Mouse (Mus musculus) olfactory bulb, adult 2 months (tissue): ENCODE measurements at regions not wholly inside any gene's neighbourhood (a gene's known extent, or its start where the extent isn't known, plus 50 kb on each side); places are given as distances from the start of the nearest gene placed in this dataset.

Source experiments
- H3K27ac ChIP-seq: fragments of 200-500 bp; 2 replicates; pipeline ENCODE4 v1.5.1; 2012; ENCODE audit warnings: low read depth, low read length; ENCODE audit not compliant: insufficient read depth
- H3K4me1 ChIP-seq: fragments of 200-500 bp; 2 replicates; pipeline ENCODE4 v1.6.1; 2012; ENCODE audit warnings: low read length; ENCODE audit not compliant: control insufficient read depth, insufficient read depth
- H3K4me3 ChIP-seq: fragments of 200-500 bp; 2 replicates; pipeline ENCODE4 v1.5.1; 2012; ENCODE audit warnings: mild to moderate bottlenecking, low read depth, low read length, moderate library complexity; ENCODE audit not compliant: insufficient read depth
- CTCF ChIP-seq: fragments of 200-500 bp; IDR thresholded peaks from 2 replicates; pipeline ENCODE4 v1.5.1; 2012; ENCODE audit warnings: low read depth, mild to moderate bottlenecking, low read length, moderate library complexity; ENCODE audit not compliant: insufficient read depth
- POLR2A ChIP-seq: fragments of 200-500 bp; IDR thresholded peaks from 2 replicates; pipeline ENCODE4 v1.6.1; 2012; ENCODE audit warnings: mild to moderate bottlenecking, low read depth, low read length, moderate library complexity; ENCODE audit not compliant: insufficient read depth
- WGBS: fragments of 180-500 bp; shearing (Covaris S2); methylation state at CpG from one replicate; pipeline ENCODE4 v1.1.7; 2018; 5-methylcytosine and 5-hydroxymethylcytosine counted together

DNA sequence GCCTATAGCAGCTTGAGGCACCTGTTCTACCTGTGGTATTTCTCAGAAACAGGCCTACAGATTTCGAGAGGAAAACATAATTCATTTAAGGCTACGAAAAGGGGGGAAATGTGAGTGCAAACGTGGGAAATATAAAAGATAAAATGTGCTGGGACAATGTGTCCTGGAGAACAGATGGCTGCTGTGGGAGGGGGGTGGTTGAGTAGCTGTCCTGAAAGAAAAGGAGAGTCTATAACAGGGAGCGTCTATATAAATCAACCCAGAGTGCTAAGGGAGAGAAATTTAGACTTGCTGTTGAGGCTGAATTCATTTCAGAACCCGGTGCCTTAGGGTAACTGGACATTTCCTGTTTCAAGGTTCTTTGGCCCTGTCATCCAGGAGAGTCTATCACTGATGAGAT is 625.5 kb upstream of the Pou3f3 start:
- no peak overlapping the region for H3K27ac ChIP-seq
- H3K4me3 ChIP-seq: no peak overlapping the region
- no peaks in the 10 kb centered on the region for H3K4me1 ChIP-seq
- 73% methylated on average over 5 of the region's 5 CpGs for WGBS
- TF ChIP-seq CTCF (no peak), POLR2A (no peak)

DNA sequence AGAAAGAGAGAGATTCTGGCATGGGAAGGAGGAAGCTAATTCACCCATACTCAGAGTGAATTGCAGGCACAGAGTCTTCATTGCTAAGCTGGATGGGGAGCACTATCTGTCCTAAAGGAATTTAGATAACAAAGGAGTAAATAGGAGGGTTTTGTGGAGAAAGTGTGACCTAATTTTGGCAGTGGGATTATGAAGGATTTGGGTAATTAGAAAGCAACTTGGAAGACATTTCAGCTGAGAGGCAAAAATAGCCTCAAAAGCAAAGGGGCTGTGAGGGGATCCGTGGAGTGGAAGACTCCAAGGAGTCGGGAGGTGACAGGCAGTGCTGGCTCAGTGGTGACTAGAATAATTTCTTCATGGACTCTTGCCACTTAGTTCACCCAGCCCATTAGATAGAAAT is 599.5 kb upstream of the Pou3f3 start:
- no peak overlapping the region for H3K4me3 ChIP-seq
- TF ChIP-seq CTCF: no peak
- TF ChIP-seq POLR2A: no peak
- H3K27ac ChIP-seq: no peak overlapping the region
- H3K4me1 ChIP-seq: no peaks in the 10 kb centered on the region
- 27% methylated on average over 2 of the region's 2 CpGs for WGBS

DNA sequence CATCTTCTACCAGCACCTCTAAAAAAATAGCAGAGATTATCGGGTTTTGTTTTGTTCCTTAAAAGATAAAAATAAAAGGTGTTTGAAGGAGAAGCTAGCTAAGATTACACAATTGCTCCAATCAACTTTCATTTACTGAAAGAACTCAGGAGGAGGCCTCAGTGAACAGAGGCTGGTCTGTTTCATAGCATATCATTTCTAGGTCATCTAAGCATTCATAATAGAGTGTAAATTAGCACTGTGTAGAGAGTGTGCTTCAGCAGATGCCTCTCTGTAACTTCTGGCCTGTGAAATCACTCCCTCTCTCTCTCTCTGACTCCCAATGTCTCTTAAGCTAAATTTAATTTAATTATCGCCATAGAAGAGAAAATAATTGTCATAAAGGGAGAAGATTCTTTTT is 597.0 kb upstream of the Pou3f3 start:
- Histone ChIP-seq H3K4me1 (no peaks in the 10 kb centered on the region), H3K27ac (no peak overlapping the region), H3K4me3 (no peak overlapping the region)
- no peak for TF ChIP-seq CTCF
- no peak for TF ChIP-seq POLR2A
- 74% methylated on average over 2 of the region's 2 CpGs for WGBS

DNA sequence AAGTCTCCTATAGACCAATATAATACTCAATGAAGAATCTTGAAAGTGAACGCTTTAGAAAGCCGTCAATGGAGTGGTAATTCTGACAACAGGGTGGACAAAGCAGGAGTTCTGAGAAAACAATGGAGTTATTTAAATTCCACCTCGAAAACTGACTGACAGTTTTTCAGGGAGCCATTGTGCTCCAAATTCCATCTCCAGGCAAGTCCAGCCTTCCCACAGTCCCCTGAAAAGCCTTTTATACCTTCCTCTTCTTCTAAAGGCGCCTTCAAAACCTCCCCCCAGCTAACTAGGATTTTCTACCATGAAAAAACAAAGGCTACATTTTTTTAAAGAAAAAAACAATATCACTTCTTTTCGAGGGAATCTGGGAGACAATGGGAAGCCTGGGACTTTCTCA is 588.0 kb upstream of the Pou3f3 start:
- Histone ChIP-seq H3K4me3 (no peak overlapping the region), H3K4me1 (no peaks in the 10 kb centered on the region), H3K27ac (no peak overlapping the region)
- TF ChIP-seq CTCF (no peak), POLR2A (no peak)
- 68% methylated on average over 5 of the region's 5 CpGs for WGBS

DNA sequence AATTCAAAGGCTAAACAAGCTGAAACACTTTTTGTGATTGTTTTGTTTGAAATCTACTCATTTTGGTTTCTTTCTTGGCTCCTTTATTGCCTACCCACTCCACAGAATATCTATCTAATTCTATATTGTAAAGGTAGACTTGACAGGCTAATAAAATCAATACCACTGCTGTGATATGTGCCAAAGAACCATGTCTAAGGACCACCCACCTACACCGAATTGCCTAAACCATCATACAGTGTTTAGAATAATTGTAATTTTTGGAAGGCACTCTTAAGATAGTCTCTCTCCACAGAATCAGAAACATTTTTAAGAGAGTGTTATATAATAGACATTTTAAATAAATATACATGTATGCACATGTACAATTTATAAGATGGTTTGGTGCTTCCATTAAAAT is 587.6 kb upstream of the Pou3f3 start:
- TF ChIP-seq CTCF: no peak
- TF ChIP-seq POLR2A: no peak
- WGBS: 86% methylated on average over 1 of the region's 1 CpGs
- no peak overlapping the region for H3K4me3 ChIP-seq
- H3K27ac ChIP-seq: no peak overlapping the region
- no peaks in the 10 kb centered on the region for H3K4me1 ChIP-seq

DNA sequence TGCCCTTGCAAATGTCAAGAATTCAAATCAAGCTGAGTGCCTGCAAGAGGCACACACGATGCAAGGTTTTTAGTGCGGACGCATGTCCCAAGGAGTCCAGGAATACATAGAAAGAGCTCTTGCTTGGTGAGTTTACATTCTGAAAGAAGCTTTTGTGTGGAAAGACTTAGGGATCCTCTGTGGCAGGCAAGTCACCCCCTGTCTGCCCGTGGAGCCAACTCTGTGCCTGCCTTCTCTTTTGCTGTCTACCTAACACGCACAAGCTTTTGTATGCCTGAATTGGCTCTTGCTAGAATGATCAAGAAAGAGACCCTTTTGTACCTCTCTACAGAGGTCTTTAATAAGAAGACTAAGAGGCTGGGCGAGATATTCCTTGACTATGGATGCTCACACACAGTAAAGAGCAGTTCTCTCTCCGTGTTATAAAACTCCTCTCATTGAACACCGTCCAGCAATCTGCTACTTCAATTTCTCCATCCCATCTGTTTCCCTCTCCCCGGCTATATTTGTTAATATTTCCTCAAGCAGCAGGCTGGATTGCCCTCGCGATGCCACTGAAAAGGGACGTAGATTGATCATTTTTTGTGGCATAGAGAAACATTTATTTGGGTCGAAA is 543.3 kb upstream of the Pou3f3 start:
- Histone ChIP-seq H3K4me3 (no peak overlapping the region), H3K27ac (no peak overlapping the region), H3K4me1 (no peaks in the 10 kb centered on the region)
- TF ChIP-seq CTCF: no peak
- 41% methylated on average over 13 of the region's 13 CpGs for WGBS

DNA sequence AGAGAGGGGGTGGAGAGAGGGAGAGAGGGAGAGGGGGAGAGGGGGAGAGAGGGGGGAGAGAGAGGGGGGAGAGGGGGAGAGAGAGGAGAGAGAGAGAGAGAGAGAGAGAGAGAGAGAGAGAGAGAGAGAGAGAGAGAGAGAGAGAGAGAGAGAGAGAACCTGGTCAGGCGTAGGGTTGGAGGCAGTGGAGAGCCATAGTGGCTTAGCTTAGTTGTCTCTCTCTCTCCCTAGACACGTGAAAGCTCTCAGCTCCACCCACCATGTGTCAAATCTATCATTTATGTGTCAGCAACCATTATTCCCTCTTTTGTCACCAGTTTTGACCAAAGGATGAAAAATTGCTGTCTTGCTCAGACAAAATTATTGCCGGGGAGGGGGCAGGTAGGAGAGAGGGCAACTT is 542.7 kb upstream of the Pou3f3 start:
- H3K27ac ChIP-seq: no peak overlapping the region
- WGBS: 52% methylated on average over 3 of the region's 3 CpGs
- no peaks in the 10 kb centered on the region for H3K4me1 ChIP-seq
- H3K4me3 ChIP-seq: no peak overlapping the region
- TF ChIP-seq CTCF: no peak
- no peak for TF ChIP-seq POLR2A

DNA sequence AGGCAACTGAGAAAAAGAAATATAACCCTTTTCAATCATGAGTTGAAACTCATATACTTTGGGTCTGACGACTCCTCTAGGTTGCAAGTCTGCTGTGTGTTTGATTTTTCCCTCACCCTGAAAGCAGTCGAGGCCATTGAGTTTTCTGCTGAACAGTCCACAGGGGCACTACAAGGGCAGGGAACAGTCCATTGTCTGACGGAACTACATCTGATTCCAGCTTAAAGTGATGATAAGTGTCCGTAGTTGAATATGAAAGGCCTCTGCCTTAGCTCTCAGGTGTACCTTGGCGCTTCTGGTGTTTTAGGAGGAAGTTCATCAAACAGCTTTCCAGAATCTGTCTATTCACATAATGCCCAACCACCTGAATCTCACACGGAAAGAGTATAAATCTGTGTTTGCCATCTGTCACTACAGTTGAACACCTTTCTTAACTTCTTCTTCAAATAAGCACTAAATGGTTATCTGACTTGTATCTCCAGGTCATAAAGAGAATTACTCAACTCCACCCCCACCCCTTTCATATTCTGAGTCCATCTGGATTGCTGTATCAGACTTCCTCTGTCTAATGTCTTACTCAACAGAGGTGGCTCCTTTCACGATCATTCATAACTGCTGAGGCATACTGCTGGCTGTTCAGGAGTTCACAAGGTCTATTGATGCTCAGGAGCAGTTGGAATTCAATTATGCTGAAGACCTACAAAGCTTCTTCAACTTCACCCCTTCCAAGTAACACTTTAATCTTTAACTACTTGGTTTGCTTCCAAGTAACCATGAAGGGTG is 527.6 kb upstream of the Pou3f3 start:
- 87% methylated on average over 7 of the region's 7 CpGs for WGBS
- TF ChIP-seq CTCF (no peak), POLR2A (no peak)
- no peak overlapping the region for H3K4me3 ChIP-seq

DNA sequence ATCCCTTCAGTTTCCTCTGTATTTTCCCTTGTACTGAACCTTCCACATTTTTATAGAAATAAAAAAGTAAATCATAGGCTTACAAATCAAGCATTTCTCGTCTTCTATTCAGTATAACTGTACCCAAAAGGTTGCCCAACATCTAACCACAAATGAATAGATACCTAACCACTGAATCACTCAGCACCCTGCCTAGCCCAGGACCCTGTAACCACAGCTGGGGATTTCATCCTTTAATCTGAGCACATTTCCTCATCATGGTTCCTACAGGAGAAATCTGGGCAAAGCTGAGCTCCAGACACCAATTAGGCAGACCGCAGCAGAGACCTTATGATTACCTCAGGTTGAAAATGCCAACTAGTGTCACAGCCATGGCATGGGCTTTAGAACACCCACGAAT is 526.1 kb upstream of the Pou3f3 start:
- H3K4me1 ChIP-seq: no peaks in the 10 kb centered on the region
- H3K4me3 ChIP-seq: no peak overlapping the region
- WGBS: 83% methylated on average over 3 of the region's 3 CpGs
- TF ChIP-seq POLR2A: no peak
- TF ChIP-seq CTCF: no peak
- H3K27ac ChIP-seq: no peak overlapping the region

More for the DNA sequence above, 527.6 kb upstream of the Pou3f3 start:
- no peaks in the 10 kb centered on the region for H3K4me1 ChIP-seq
- H3K27ac ChIP-seq: no peak overlapping the region

DNA sequence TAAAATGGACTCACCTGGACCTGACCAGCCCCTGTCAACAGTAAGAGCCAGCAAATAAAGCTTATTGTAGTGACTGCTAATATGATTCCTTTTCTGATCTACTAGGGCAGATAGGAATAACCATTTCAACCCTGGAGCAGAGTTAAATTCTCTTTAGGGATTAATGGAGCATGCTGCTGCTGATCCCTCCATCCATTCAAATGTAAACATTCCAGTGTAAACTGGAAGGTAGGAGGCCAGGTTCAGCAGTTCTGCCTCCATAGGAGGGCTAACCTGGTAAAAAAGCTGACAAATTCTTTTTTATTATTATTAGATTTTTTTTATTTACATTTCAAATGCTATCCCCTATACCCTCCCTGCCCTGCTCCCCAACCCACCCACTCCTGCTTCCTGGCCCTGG is 509.3 kb upstream of the Pou3f3 start:
- H3K4me3 ChIP-seq: no peak overlapping the region
- no peaks in the 10 kb centered on the region for H3K4me1 ChIP-seq
- H3K27ac ChIP-seq: no peak overlapping the region
- TF ChIP-seq POLR2A: no peak
